Mouse (Mus musculus) ES-Bruce4 (cell line): ENCODE data around the gene Natd1.

Experiments
- CTCF ChIP-seq: IDR thresholded peaks from one replicate; pipeline ENCODE4 v1.8.1; 2011; ENCODE audit warnings: low read depth, low read length
- EP300 ChIP-seq: IDR thresholded peaks from 2 replicates; pipeline ENCODE4 v1.6.1; 2011; ENCODE audit warnings: low read depth, low read length; ENCODE audit not compliant: insufficient read depth

- TF ChIP-seq CTCF (no peak), EP300 (no peak)
Observed at GRCm38 (mm10) chr11:60878056-60878612, 36.4 kb downstream of the Natd1 start.
